Mouse (Mus musculus) forebrain, embryonic 16.5 days (tissue): Measurements from ENCODE around the gene Cacna1g. TPM values are rescaled to one million over a fixed set of nuclear protein-coding genes. Genes with fewer than 3 reads are reported as not detected.
"Not testable (repeated sequence)": the region's sequence is repeated elsewhere in the genome, so short reads cannot be mapped to it uniquely, and the experiment has no call there.

Source experiments
- ATAC-seq: fragments of 200-750 bp; cut with Nextera tagmentation; 2 replicates; pipeline ENCODE4 v1.8.0; 2017; ENCODE audit warnings: mild to moderate bottlenecking, moderate library complexity
- H3K27ac ChIP-seq: fragments of 300-500 bp; sonication (generic); 2 replicates; pipeline ENCODE4 v1.5.1; 2014; ENCODE audit warnings: low read length, control low read depth
- H3K27me3 ChIP-seq: fragments of 300-500 bp; sonication (generic); replicated peaks from 2 replicates; pipeline ENCODE4 v1.6.1; 2014; ENCODE audit warnings: low read length; ENCODE audit not compliant: control insufficient read depth, insufficient read depth
- H3K36me3 ChIP-seq: fragments of 300-500 bp; sonication (generic); 2 replicates; pipeline ENCODE4 v1.6.1; 2014; ENCODE audit not compliant: control insufficient read depth, insufficient read depth
- H3K4me1 ChIP-seq: fragments of 300-500 bp; sonication (generic); replicated peaks from 2 replicates; pipeline ENCODE4 v1.6.1; 2014; ENCODE audit warnings: low read length; ENCODE audit not compliant: control insufficient read depth, insufficient read depth
- H3K4me2 ChIP-seq: fragments of 300-500 bp; sonication (generic); 2 replicates; pipeline ENCODE4 v1.6.1; 2014; ENCODE audit warnings: mild to moderate bottlenecking, low read length, control low read depth
- H3K4me3 ChIP-seq: fragments of 300-500 bp; sonication (generic); replicated peaks from 2 replicates; pipeline ENCODE4 v1.5.1; 2014; ENCODE audit warnings: mild to moderate bottlenecking, low read length, control low read depth
- H3K9ac ChIP-seq: fragments of 300-500 bp; sonication (generic); replicated peaks from 2 replicates; pipeline ENCODE4 v1.6.1; 2014; ENCODE audit warnings: low read depth, low read length, control low read depth
- H3K9me3 ChIP-seq: fragments of 300-500 bp; sonication (generic); 2 replicates; pipeline ENCODE4 v1.6.1; 2016; ENCODE audit warnings: low read length; ENCODE audit not compliant: control insufficient read depth
- WGBS: fragments of 180-500 bp; shearing (Covaris S2); extraction: QIAGEN DNeasy Blood & Tissue Kit; methylation state at CpG from one replicate; pipeline ENCODE4 v1.1.7; 2014; 5-methylcytosine and 5-hydroxymethylcytosine counted together
- polyA plus RNA-seq: library from polyadenylated mRNA; unstranded; fragments of >200 nt; fragmentation: Nextera tagmentation; extraction: Ambion mirVana; gene quantifications from 2 replicates; pipeline ENCODE4 v1.2.1, GENCODE M21; 2015

The Cacna1g gene
- polyA plus RNA-seq, 1 experiment from 2014 or later: 12.1 TPM

DNA sequence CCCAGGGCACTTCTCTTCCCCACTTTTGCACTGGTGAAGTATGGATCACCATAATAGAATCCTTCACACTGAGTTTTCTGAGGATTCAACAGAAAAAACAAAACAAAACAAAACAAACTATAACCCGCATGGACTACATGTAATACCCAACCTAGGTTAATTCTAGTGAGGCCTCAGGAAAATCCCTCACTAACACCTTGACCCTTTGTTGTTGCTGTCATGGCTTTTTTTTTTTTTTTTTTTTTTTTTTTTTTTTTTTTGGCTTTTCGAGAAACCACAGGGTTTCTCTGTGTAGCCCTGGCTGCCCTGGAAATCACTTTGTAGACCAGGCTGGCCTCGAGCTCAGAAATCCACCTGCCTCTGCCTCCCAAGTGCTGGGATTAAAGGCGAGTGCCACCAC lies 80.5 kb downstream of the Cacna1g start:
- H3K36me3 ChIP-seq, H3K9me3 ChIP-seq, ATAC-seq, H3K4me3 ChIP-seq, H3K4me1 ChIP-seq, H3K27ac ChIP-seq, H3K9ac ChIP-seq, H3K4me2 ChIP-seq, H3K27me3 ChIP-seq: not testable (repeated sequence)
- 86% methylated on average over 4 of the region's 4 CpGs for WGBS

DNA sequence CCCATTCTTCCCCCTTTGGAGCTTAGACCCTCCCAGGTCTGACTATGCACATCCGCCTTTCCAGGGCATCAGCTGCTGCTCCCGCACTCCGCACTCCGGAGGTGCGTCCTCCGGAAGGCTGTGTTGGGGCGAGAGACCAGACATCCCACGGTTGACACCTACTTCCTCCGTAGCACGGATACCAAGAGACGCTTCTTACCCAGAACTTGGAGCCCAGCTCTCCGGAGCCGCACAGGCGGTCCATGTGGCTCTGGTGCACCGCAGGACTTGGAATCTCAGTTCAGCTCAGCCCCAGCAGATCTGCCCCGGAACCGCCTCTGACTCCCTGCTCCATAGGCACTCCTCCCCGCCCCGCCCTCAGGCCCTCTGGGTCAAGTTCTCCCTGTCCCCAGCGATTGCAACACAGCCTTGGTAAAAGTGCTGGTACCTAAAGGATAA lies 81.3 kb downstream of the Cacna1g start, which contains the start of gene Abcc3:
TSS of gene Abcc3 (minus strand) at position 326 of the 438 bp plus-strand sequence.
- no peaks in the 10 kb centered on the region for H3K36me3 ChIP-seq
- no peaks in the 10 kb centered on the region for H3K9me3 ChIP-seq
- no peak for ATAC-seq
- no peak within 1 kb of the TSS for H3K27ac ChIP-seq
- 0 out of 2 replicates have a peak, but pooled peaks cover 4% of the 10 kb centered on the region for H3K27me3 ChIP-seq
- no peak within 1 kb of the TSS for H3K9ac ChIP-seq
- H3K4me3 ChIP-seq: no peak within 1 kb of the TSS
- H3K4me2 ChIP-seq: 0 out of 2 replicates have a peak within 1 kb of the TSS, but pooled peaks have one; percentile 2
- WGBS: 19% methylated on average over 20 of the region's 20 CpGs
- H3K4me1 ChIP-seq: no peaks in the 10 kb centered on the region

DNA sequence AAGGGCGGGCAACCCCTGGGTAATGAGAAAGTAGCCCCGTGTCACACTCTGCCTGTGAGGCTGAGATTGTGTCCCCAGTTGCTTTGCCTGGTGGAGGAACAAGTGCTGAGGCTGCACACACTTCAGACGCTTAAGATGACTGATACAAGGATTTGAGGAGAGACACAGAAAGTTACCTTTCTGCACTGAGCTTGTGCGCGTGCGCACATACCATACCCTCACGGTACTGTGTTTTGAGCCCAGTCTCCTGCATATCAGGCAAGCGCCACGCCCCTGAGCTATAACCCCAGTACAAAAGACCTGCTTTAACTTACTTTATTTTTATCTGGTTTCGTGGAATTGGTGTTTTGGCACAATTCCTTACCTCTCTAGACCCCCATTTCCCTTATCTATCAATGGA lies 82.3 kb downstream of the Cacna1g start:
- no peaks in the 10 kb centered on the region for H3K4me1 ChIP-seq
- no peak overlapping the region for H3K4me3 ChIP-seq
- 88% methylated on average over 10 of the region's 10 CpGs for whole genome bisulfite sequencing
- ATAC-seq: no peak
- H3K9me3 ChIP-seq: no peaks in the 10 kb centered on the region
- H3K9ac ChIP-seq: no peak overlapping the region
- no peak overlapping the region for H3K4me2 ChIP-seq
- 0 out of 2 replicates have a peak, but pooled peaks cover 4% of the 10 kb centered on the region for H3K27me3 ChIP-seq
- H3K36me3 ChIP-seq: no peaks in the 10 kb centered on the region
- no peak overlapping the region for H3K27ac ChIP-seq

DNA sequence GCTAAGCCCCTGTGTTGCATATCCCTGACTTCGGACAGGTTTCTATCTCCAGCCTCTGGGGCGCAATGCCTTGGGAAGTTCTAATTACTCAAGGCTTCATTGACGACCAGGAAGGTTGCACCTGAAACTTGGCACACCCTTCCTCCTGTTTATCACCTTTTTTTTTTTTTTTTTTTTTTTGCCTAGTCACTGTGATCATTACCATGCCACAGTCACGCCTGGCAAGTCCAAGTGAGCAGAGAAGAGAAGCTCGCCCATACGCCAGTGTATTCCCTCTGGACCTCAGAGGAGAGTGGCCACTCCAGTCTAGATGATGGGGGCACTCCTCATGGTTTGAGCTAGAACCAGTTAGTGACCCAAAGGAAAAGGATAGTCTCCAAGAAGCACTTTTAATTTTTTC lies 83.2 kb downstream of the Cacna1g start:
- Histone ChIP-seq H3K4me3 (no peak overlapping the region), H3K4me1 (0 out of 2 replicates have a peak, but pooled peaks cover 3% of the 10 kb centered on the region), H3K9ac (no peak overlapping the region), H3K9me3 (no peaks in the 10 kb centered on the region), H3K27ac (no peak overlapping the region), H3K36me3 (no peaks in the 10 kb centered on the region), H3K4me2 (no peak overlapping the region), H3K27me3 (0 out of 2 replicates have a peak, but pooled peaks cover 4% of the 10 kb centered on the region)
- ATAC-seq: no peak
- 92% methylated on average over 6 of the region's 6 CpGs for whole genome bisulfite sequencing

DNA sequence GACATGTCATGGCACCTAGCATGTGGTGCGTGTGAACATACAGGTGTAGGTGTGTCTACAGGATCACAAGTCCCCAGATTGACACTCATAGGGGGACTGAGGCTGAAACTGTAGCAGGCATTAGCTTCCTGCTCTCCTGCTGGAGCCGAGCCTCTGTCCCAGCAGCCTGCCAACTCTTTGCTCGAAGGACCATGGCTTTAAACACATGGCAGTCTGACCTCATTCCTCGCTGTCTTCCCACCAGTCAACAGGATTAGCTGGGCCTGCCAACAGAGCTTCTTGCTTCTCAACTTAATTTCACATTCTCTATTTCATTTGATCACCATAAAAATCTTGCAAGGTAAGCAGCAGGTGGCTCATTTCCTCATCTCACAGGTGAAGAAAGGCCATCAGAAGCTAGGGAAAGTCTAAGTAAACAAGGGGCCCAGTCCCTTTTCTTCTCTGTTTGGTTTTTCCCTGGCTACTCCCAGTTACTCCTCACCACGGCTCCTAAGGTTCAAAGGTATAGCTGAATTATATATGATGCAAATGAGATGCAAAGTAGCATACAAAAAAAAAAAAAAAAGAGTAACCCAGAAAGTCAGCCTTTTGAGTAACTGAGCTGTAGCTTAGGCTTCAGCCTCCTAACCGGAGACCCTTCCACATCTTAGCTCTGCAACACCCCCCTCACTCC lies 84.1 kb downstream of the Cacna1g start:
- Histone ChIP-seq H3K27ac (no peak overlapping the region), H3K9ac (no peak overlapping the region), H3K4me1 (0 out of 2 replicates have a peak, but pooled peaks cover 4% of the 10 kb centered on the region), H3K4me3 (no peak overlapping the region), H3K4me2 (no peak overlapping the region), H3K27me3 (0 out of 2 replicates have a peak, but pooled peaks cover 4% of the 10 kb centered on the region), H3K9me3 (no peaks in the 10 kb centered on the region), H3K36me3 (no peaks in the 10 kb centered on the region)
- 68% methylated on average over 6 of the region's 6 CpGs for WGBS
- no peak for ATAC-seq

DNA sequence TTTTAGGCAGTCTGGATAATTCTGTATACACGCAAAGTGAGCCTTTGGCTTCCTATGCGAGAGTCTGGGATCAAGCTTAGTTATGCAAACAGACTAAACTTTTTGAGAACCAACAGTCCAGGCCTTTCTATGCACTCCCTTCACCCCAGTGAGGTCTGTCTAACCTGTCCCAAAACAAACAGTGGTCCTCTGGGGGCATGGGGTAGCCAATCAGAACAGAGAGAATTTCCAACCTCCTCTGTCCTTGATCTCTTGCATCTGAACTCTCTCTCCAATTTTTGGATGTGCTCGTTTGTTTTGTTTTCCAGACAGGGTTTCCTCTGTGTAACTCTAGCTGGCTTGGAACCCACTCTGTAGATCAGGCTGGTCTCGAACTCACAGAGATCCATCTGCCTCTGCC lies 85.0 kb downstream of the Cacna1g start:
- H3K9me3 ChIP-seq: no peaks in the 10 kb centered on the region
- WGBS: 88% methylated on average over 4 of the region's 4 CpGs
- H3K4me1 ChIP-seq: 0 out of 2 replicates have a peak, but pooled peaks cover 4% of the 10 kb centered on the region
- no peaks in the 10 kb centered on the region for H3K36me3 ChIP-seq
- H3K27ac ChIP-seq: no peak overlapping the region
- no peak overlapping the region for H3K4me3 ChIP-seq
- 0 out of 2 replicates have a peak, but pooled peaks cover 4% of the 10 kb centered on the region for H3K27me3 ChIP-seq
- no peak overlapping the region for H3K4me2 ChIP-seq
- H3K9ac ChIP-seq: no peak overlapping the region
- ATAC-seq: no peak

DNA sequence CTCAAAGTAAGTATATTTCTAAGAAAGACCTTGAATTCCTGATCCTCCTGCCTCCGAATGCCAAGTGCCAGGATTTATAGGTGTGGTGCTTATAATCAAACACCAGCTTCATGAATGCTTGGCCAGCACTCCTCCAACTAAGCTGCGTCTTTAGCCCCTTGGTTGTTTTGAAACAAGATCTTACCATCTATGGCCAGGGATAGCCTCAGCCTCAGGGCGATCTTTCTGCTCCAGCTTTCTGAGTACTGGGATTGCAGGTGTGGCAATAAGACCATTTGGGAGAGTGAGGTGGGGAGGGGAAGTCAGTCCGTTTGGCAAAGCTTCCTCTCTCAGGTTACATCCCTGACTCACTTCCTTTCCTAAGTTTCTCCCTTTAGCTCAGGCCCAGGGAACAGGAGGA lies 86.2 kb downstream of the Cacna1g start:
- H3K27me3 ChIP-seq: 0 out of 2 replicates have a peak, but pooled peaks cover 4% of the 10 kb centered on the region
- no peak for ATAC-seq
- H3K4me1 ChIP-seq: 0 out of 2 replicates have a peak, but pooled peaks cover 4% of the 10 kb centered on the region
- WGBS: 84% methylated on average over 4 of the region's 4 CpGs
- H3K9ac ChIP-seq: no peak overlapping the region
- no peak overlapping the region for H3K27ac ChIP-seq
- no peak overlapping the region for H3K4me3 ChIP-seq
- no peaks in the 10 kb centered on the region for H3K9me3 ChIP-seq
- H3K4me2 ChIP-seq: no peak overlapping the region
- H3K36me3 ChIP-seq: no peaks in the 10 kb centered on the region

DNA sequence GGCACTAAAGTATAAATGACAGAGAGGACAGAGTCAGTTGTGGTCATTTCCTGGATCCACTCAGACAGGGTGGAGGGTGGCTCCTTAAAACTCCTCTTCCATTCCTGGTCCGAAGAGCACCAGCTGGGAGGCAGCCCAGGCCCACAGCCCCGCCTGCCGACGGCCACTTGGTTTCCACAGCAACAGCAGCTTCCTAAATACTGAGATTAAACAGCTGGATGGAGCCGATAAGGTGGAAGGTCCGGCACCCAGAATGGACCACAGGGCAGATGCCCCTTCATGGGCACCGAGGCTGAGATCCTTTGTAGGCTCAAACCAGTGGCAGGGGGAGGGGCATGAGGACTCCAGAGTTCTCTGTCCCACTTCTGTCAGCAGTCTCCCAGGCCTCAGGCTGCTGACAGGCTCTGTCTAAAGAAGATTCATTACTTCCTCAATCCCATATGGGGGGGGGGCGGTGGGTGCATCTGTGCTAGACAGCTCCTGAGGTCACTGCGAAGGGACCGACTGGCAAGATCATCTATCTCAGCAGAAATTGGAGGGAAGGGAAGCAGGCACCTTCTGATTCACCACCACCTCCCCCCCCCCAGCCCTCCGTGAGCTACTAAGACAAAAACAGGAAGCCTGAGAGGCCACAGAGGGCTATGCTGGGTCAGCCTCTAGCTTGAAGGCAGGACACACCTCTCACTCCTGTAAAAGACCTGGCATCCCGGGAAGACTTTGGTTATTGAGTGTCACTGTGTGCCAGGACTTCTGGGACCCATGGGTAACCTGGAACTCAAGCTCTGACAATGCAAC lies 87.8 kb downstream of the Cacna1g start:
- no peaks in the 10 kb centered on the region for H3K9me3 ChIP-seq
- no peak overlapping the region for H3K4me3 ChIP-seq
- H3K36me3 ChIP-seq: no peaks in the 10 kb centered on the region
- H3K27ac ChIP-seq: no peak overlapping the region
- no peak for ATAC-seq
- 0 out of 2 replicates have a peak, but pooled peaks cover 4% of the 10 kb centered on the region for H3K4me1 ChIP-seq
- H3K4me2 ChIP-seq: no peak overlapping the region
- WGBS: 40% methylated on average over 12 of the region's 12 CpGs
- H3K9ac ChIP-seq: no peak overlapping the region
- H3K27me3 ChIP-seq: no peaks in the 10 kb centered on the region

DNA sequence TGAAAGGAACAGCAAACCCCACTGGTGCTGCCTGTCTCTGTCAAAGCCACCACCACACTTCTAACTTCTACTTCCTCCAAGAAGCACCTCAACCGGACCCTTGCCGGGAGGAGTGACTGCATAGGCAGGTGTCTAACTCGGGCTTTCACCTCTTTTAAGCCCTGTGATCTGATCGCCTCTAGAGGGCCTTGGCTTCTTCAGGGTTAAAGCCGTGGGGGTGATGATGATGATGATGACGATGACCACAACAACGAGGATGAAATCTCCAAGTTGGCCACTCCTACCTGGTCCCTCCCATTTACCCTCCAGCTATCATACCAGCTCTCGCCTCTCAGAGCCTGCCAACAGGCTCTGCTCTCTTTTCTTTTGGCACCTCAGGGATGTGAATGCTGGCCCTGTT lies 94.3 kb downstream of the Cacna1g start:
- Histone ChIP-seq H3K27me3 (no peaks in the 10 kb centered on the region), H3K4me3 (no peak overlapping the region), H3K9me3 (no peaks in the 10 kb centered on the region), H3K27ac (no peak overlapping the region), H3K36me3 (no peaks in the 10 kb centered on the region), H3K9ac (no peak overlapping the region), H3K4me2 (no peak overlapping the region), H3K4me1 (no peaks in the 10 kb centered on the region)
- no peak for ATAC-seq
- WGBS: 82% methylated on average over 8 of the region's 8 CpGs
